Mouse (Mus musculus): ENCODE results near the gene Il12a. TPM values are rescaled to one million over a fixed set of nuclear protein-coding genes. Genes with fewer than 3 reads are reported as not detected.

Il12a gene
- polyA plus RNA-seq (2012; rRNA removed): 7.3 and 9.8 TPM in 2 replicates

DNA sequence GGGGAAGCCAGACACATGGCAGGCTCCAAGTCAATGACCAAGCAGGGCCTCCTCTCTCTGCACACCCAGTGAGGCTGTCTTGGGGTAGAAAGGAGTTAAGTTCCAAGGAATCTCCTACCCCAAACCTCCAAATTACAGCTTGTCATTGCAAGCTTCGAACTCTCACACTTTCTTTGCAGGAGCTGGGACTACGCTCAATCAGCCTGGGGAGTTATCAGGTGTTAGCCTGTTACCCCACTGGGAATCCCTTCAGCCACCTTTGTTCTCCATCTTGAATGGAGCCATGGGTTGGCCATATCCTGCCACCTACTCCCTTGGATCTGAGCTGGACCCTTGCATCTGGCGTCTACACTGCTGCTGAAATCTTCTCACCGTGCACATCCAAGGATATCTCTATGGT is at the start of gene Il12a:
Gene Il12a, plus strand, starts transcription at position 301 of the 400 bp plus-strand sequence.
- peaks cover 2% of the 10 kb centered on the region; the same call in 1 of the 2 replicates for H3K4me1 ChIP-seq (ENCODE audit: control insufficient read depth, insufficient read depth, insufficient read length)
- DNase-seq (ENCODE audit: low read depth in 1 of 2, low spot score in 2 of 2): no peak
- H3K27ac ChIP-seq (ENCODE audit: insufficient read depth, low read length): peak within 1 kb of the TSS; percentile 73
- H3K27me3 ChIP-seq (ENCODE audit: control insufficient read depth, insufficient read depth, low read length): no peaks in the 10 kb centered on the region
- TF ChIP-seq CTCF (IDR thresholded peaks at IDR 0.05; ENCODE audit: extremely low read depth, insufficient read depth, insufficient read length, insufficient replicate concordance) (no peak), POLR2A (IDR thresholded peaks at IDR 0.05; ENCODE audit: low read depth, low read length) (no peak)
- H3K36me3 ChIP-seq (ENCODE audit: control insufficient read depth, insufficient read depth, low read length): no peaks in the 10 kb centered on the region; the same call in 1 of the 2 replicates
- 83% methylated on average over 4 of the region's 4 CpGs for WGBS
- H3K4me3 ChIP-seq (ENCODE audit: extremely low read depth, insufficient read depth, insufficient read length): peak within 1 kb of the TSS; percentile 64

GRCm38 (mm10) chr3:68642935-68643334 is 47.5 kb upstream of the Il12a start:
- H3K27ac ChIP-seq (ENCODE audit: insufficient read depth, low read length): no peak overlapping the region
- peaks cover 7% of the 10 kb centered on the region; the same call in 1 of the 2 replicates for H3K4me1 ChIP-seq (ENCODE audit: control insufficient read depth, insufficient read depth, insufficient read length)
- H3K36me3 ChIP-seq (ENCODE audit: control insufficient read depth, insufficient read depth, low read length): no peaks in the 10 kb centered on the region
- WGBS: 76% methylated on average over 7 of the region's 7 CpGs
- no peaks in the 10 kb centered on the region for H3K27me3 ChIP-seq (ENCODE audit: control insufficient read depth, insufficient read depth, low read length)
- no peak for DNase-seq (ENCODE audit: low read depth in 1 of 2, low spot score in 2 of 2)
- TF ChIP-seq CTCF (IDR thresholded peaks at IDR 0.05; ENCODE audit: extremely low read depth, insufficient read depth, insufficient read length, insufficient replicate concordance) (no peak), POLR2A (IDR thresholded peaks at IDR 0.05; ENCODE audit: low read depth, low read length) (no peak)
- H3K4me3 ChIP-seq (ENCODE audit: extremely low read depth, insufficient read depth, insufficient read length): no peak overlapping the region

GRCm38 (mm10) chr3:68646387-68647130 is 43.9 kb upstream of the Il12a start:
- peaks cover 7% of the 10 kb centered on the region; the same call in 1 of the 2 replicates for H3K4me1 ChIP-seq (ENCODE audit: control insufficient read depth, insufficient read depth, insufficient read length)
- peak; percentile 9 to 29 for DNase-seq (ENCODE audit: low read depth in 1 of 2, low spot score in 2 of 2)
- H3K27me3 ChIP-seq (ENCODE audit: control insufficient read depth, insufficient read depth, low read length): no peaks in the 10 kb centered on the region
- no peaks in the 10 kb centered on the region for H3K36me3 ChIP-seq (ENCODE audit: control insufficient read depth, insufficient read depth, low read length)
- TF ChIP-seq POLR2A (IDR thresholded peaks at IDR 0.05; ENCODE audit: low read depth, low read length) (no peak), CTCF (IDR thresholded peaks at IDR 0.05; ENCODE audit: extremely low read depth, insufficient read depth, insufficient read length, insufficient replicate concordance) (peak; percentile 48; the same call in 1 of the 2 replicates)
- 35% methylated on average over 6 of the region's 6 CpGs for WGBS
- H3K4me3 ChIP-seq (ENCODE audit: extremely low read depth, insufficient read depth, insufficient read length): no peak overlapping the region
- H3K27ac ChIP-seq (ENCODE audit: insufficient read depth, low read length): no peak overlapping the region

- peaks cover 7% of the 10 kb centered on the region; the same call in 1 of the 2 replicates for H3K4me1 ChIP-seq (ENCODE audit: control insufficient read depth, insufficient read depth, insufficient read length)
- peak in 1 of 2 experiments; percentile 7 for DNase-seq (ENCODE audit: low read depth in 1 of 2, low spot score in 2 of 2)
- WGBS: 80% methylated on average over 3 of the region's 3 CpGs
These were observed 43.2 kb upstream of the Il12a start for GRCm38 (mm10) chr3:68647282-68647681.

GRCm38 (mm10) chr3:68650251-68650650 is 40.2 kb upstream of the Il12a start:
- WGBS: 93% methylated on average over 3 of the region's 3 CpGs
- peaks cover 7% of the 10 kb centered on the region; the same call in 1 of the 2 replicates for H3K4me1 ChIP-seq (ENCODE audit: control insufficient read depth, insufficient read depth, insufficient read length)
- no peak for TF ChIP-seq POLR2A (IDR thresholded peaks at IDR 0.05; ENCODE audit: low read depth, low read length)
- no peak for TF ChIP-seq CTCF (IDR thresholded peaks at IDR 0.05; ENCODE audit: extremely low read depth, insufficient read depth, insufficient read length, insufficient replicate concordance)

More at GRCm38 (mm10) chr3:68647282-68647681, 43.2 kb upstream of the Il12a start:
- TF ChIP-seq CTCF (IDR thresholded peaks at IDR 0.05; ENCODE audit: extremely low read depth, insufficient read depth, insufficient read length, insufficient replicate concordance) (no peak), POLR2A (IDR thresholded peaks at IDR 0.05; ENCODE audit: low read depth, low read length) (no peak)
- H3K36me3 ChIP-seq (ENCODE audit: control insufficient read depth, insufficient read depth, low read length): no peaks in the 10 kb centered on the region
- H3K27ac ChIP-seq (ENCODE audit: insufficient read depth, low read length): no peak overlapping the region
- H3K27me3 ChIP-seq (ENCODE audit: control insufficient read depth, insufficient read depth, low read length): no peaks in the 10 kb centered on the region
- no peak overlapping the region for H3K4me3 ChIP-seq (ENCODE audit: extremely low read depth, insufficient read depth, insufficient read length)

GRCm38 (mm10) chr3:68656607-68657352 is 33.7 kb upstream of the Il12a start:
- DNase-seq (ENCODE audit: low read depth in 1 of 2, low spot score in 2 of 2): no peak
- no peak overlapping the region for H3K4me3 ChIP-seq (ENCODE audit: extremely low read depth, insufficient read depth, insufficient read length)
- H3K4me1 ChIP-seq (ENCODE audit: control insufficient read depth, insufficient read depth, insufficient read length): no peaks in the 10 kb centered on the region; the same call in 1 of the 2 replicates
- 46% methylated on average over 4 of the region's 4 CpGs for WGBS
- H3K36me3 ChIP-seq (ENCODE audit: control insufficient read depth, insufficient read depth, low read length): no peaks in the 10 kb centered on the region
- TF ChIP-seq CTCF (IDR thresholded peaks at IDR 0.05; ENCODE audit: extremely low read depth, insufficient read depth, insufficient read length, insufficient replicate concordance) (no peak), POLR2A (IDR thresholded peaks at IDR 0.05; ENCODE audit: low read depth, low read length) (no peak)
- no peak overlapping the region for H3K27ac ChIP-seq (ENCODE audit: insufficient read depth, low read length)
- no peaks in the 10 kb centered on the region for H3K27me3 ChIP-seq (ENCODE audit: control insufficient read depth, insufficient read depth, low read length)

More at GRCm38 (mm10) chr3:68650251-68650650, 40.2 kb upstream of the Il12a start:
- H3K36me3 ChIP-seq (ENCODE audit: control insufficient read depth, insufficient read depth, low read length): no peaks in the 10 kb centered on the region
- no peak overlapping the region for H3K4me3 ChIP-seq (ENCODE audit: extremely low read depth, insufficient read depth, insufficient read length)
- no peak overlapping the region for H3K27ac ChIP-seq (ENCODE audit: insufficient read depth, low read length)
- H3K27me3 ChIP-seq (ENCODE audit: control insufficient read depth, insufficient read depth, low read length): no peaks in the 10 kb centered on the region
- DNase-seq (ENCODE audit: low read depth in 1 of 2, low spot score in 2 of 2): no peak

All from spleen, adult 2 months (tissue).